Mouse (Mus musculus) forebrain, embryonic 12.5 days (tissue): ENCODE data around the gene Cadm4. TPM values are rescaled to one million over a fixed set of nuclear protein-coding genes. Genes with fewer than 3 reads are reported as not detected.
"Not testable (repeated sequence)": the region's sequence is repeated elsewhere in the genome, so short reads cannot be mapped to it uniquely, and the experiment has no call there.

ENCODE experiments used
- ATAC-seq: fragments of 200-750 bp; cut with Nextera tagmentation; 2 replicates; pipeline ENCODE4 v1.8.0; 2017; ENCODE audit warnings: moderate TSS enrichment; ENCODE audit not compliant: low FRiP score
- H3K27ac ChIP-seq: fragments of 300-500 bp; sonication (generic); 2 replicates; pipeline ENCODE4 v1.5.1; 2016; ENCODE audit warnings: mild to moderate bottlenecking
- H3K27me3 ChIP-seq: fragments of 300-500 bp; sonication (generic); 2 replicates; pipeline ENCODE4 v1.6.1; 2016; ENCODE audit warnings: mild to moderate bottlenecking
- H3K36me3 ChIP-seq: fragments of 300-500 bp; sonication (generic); replicated peaks from 2 replicates; pipeline ENCODE4 v1.6.1; 2016; ENCODE audit warnings: mild to moderate bottlenecking
- H3K4me1 ChIP-seq: fragments of 300-500 bp; sonication (generic); 2 replicates; pipeline ENCODE4 v1.6.1; 2016
- H3K4me2 ChIP-seq: fragments of 300-500 bp; sonication (generic); 2 replicates; pipeline ENCODE4 v1.6.1; 2016; ENCODE audit warnings: mild to moderate bottlenecking, moderate library complexity
- H3K4me3 ChIP-seq: fragments of 300-500 bp; sonication (generic); replicated peaks from 2 replicates; pipeline ENCODE4 v1.5.1; 2016; ENCODE audit warnings: mild to moderate bottlenecking
- H3K9ac ChIP-seq: fragments of 300-500 bp; sonication (generic); 2 replicates; pipeline ENCODE4 v1.6.1; 2016; ENCODE audit warnings: mild to moderate bottlenecking
- H3K9me3 ChIP-seq: fragments of 300-500 bp; sonication (generic); 2 replicates; pipeline ENCODE4 v1.6.1; 2016
- WGBS: fragments of 180-500 bp; shearing (Covaris S2); methylation state at CpG from one replicate; pipeline ENCODE4 v1.1.7; 2016; 5-methylcytosine and 5-hydroxymethylcytosine counted together
- polyA plus RNA-seq: library from polyadenylated mRNA; unstranded; fragments of >200 nt; fragmentation: Nextera tagmentation; extraction: Ambion mirVana; gene quantifications from 2 replicates; pipeline ENCODE4 v1.2.1, GENCODE M21; 2016

Gene Cadm4
- polyA plus RNA-seq, 1 experiment from 2014 or later: 32.1 TPM

DNA sequence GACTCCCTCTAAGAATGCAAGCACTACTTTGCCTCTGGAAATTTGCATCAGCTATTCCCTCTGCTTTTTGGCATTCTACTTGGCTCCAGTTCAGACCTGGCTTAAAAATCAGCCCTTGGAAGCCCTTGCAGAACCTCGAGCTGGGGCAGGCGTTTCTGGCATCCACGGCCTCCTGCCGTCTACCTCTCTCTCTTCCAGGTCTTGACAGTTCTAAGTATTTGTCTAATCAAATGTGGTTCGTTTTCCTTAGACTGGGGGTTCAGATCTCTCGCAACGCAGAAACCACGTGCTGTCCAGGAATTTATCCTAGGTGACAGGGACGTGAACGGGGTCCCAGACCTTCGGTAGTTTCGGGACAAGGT is 24.6 kb downstream of the Cadm4 start:
- H3K9ac ChIP-seq: peak overlapping the region; percentile 91
- H3K36me3 ChIP-seq: peaks cover 37% of the 10 kb centered on the region
- peak overlapping the region; percentile 81 for H3K4me2 ChIP-seq
- ATAC-seq: no peak
- H3K4me1 ChIP-seq: peaks cover 42% of the 10 kb centered on the region
- H3K27ac ChIP-seq: peak overlapping the region; percentile 100
- H3K4me3 ChIP-seq: peak overlapping the region; percentile 63
- no peaks in the 10 kb centered on the region for H3K9me3 ChIP-seq
- WGBS: under 1% methylated on average over 12 of the region's 12 CpGs
- H3K27me3 ChIP-seq: peaks cover 4% of the 10 kb centered on the region; the same call in 1 of the 2 replicates

DNA sequence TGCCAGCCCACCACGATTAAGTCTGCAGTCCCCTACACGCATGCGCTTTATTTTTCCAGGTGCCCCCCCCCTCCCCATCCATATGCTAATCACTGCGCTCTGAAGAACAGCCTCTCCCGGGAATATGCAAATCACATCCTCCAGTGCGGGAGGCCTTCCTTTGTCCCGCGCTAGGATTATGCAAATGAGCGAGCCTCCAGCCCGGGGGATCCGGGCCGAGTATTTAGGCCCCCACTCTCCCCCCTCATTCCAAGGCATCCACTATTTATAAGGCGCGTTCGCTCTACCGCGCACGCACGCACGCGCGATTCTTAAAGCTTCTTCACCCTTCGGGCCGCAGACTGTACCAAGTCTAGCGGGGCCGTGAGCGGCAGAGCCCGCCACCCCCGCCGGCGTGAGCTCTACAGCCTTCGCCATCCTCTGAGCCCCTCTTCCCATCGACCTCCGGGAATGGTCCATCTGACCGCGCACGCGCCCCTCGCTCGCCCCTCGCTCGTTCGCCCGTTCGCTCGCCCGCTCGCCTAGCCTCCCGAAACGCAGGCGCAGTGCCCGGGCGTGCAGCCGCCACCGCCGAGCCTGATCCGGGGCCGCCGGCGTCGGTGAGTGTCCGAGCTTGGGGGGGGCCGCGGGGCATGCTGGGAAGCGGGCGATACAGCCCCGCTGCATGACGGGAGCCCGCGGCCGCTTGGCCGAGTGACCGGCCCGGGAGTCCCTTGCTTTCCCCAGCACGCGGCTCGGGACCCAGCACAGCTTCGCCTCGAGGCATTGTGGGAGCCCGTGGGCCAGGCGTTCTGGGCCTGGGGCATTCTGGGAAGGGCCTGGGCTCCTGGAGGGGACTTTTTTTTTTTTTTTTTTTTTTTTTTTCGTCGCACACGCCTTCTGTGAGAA is 25.3 kb downstream of the Cadm4 start, which contains the start of gene Zfp428:
Gene Zfp428, plus strand, starts transcription at position 169 of the 888 bp plus-strand sequence.
- H3K36me3 ChIP-seq: peaks cover 37% of the 10 kb centered on the region

DNA sequence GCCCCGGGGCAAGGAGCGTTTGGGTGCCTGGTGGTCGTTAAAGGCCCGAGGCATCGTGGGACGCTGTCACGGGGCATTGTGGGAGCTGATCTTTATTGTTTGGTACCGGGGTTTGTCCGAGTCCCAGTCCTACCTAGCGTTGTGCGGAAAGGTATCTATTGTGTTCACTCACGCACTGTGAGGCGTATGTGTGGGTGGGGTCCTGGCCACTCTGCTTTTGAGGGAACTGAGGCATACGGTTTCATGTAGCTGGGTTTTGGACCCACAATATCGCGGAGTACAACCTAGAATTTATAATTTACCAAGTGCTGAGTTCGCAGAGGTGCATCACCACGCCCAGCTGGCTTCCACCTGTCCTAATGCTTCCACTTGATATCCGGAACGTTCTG is 25.9 kb downstream of the Cadm4 start:
- WGBS: 1% methylated on average over 20 of the region's 20 CpGs
- peaks cover 42% of the 10 kb centered on the region for H3K4me1 ChIP-seq
- no peaks in the 10 kb centered on the region for H3K9me3 ChIP-seq
- peak overlapping the region; percentile 63 for H3K4me3 ChIP-seq
- H3K27me3 ChIP-seq: no peaks in the 10 kb centered on the region
- peak overlapping the region; percentile 100 for H3K27ac ChIP-seq
- peak; percentile 17 for ATAC-seq
- H3K4me2 ChIP-seq: peak overlapping the region; percentile 81
- peaks cover 37% of the 10 kb centered on the region for H3K36me3 ChIP-seq
- H3K9ac ChIP-seq: peak overlapping the region; percentile 91

More for the DNA sequence above, 25.3 kb downstream of the Cadm4 start, which contains the start of gene Zfp428:
- H3K9ac ChIP-seq: peak within 1 kb of the TSS; percentile 91
- H3K27me3 ChIP-seq: peaks cover 4% of the 10 kb centered on the region; the same call in 1 of the 2 replicates
- H3K9me3 ChIP-seq: no peaks in the 10 kb centered on the region
- H3K4me1 ChIP-seq: peaks cover 42% of the 10 kb centered on the region
- peak within 1 kb of the TSS; percentile 100 for H3K27ac ChIP-seq
- ATAC-seq: peak; percentile 94
- peak within 1 kb of the TSS; percentile 63 for H3K4me3 ChIP-seq
- WGBS: under 1% methylated on average over 83 of the region's 84 CpGs
- peak within 1 kb of the TSS; percentile 81 for H3K4me2 ChIP-seq

DNA sequence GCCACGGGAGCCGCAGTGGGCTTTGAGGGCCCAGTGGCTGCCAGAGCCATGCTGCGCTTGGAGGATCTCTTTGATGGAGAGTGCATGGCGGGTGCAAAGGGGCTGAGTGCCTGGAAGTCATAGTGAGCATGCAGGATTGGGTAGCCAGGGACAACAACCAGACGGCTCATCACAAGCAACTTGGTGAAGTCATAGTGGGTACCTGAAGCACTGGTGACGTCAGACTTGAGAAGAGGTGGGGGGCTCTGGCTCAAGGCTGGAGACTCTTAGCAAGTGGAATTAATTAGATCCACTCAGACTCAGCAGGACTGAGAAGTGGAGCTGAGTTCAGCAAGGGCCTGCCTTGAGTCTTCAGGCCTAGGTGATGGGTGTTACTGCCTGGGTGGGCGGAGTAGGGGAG is 30.5 kb downstream of the Cadm4 start, which contains the start of gene AC161166.1:
Gene AC161166.1, minus strand, starts transcription at position 101 of the 400 bp plus-strand sequence.
- Histone ChIP-seq H3K4me2 (no peak within 1 kb of the TSS), H3K27ac (no peak within 1 kb of the TSS), H3K9me3 (no peaks in the 10 kb centered on the region), H3K4me3 (no peak within 1 kb of the TSS), H3K4me1 (peaks cover 10% of the 10 kb centered on the region), H3K36me3 (peaks cover 64% of the 10 kb centered on the region), H3K9ac (no peak within 1 kb of the TSS), H3K27me3 (no peaks in the 10 kb centered on the region)
- 93% methylated on average over 7 of the region's 7 CpGs for WGBS
- no peak for ATAC-seq

DNA sequence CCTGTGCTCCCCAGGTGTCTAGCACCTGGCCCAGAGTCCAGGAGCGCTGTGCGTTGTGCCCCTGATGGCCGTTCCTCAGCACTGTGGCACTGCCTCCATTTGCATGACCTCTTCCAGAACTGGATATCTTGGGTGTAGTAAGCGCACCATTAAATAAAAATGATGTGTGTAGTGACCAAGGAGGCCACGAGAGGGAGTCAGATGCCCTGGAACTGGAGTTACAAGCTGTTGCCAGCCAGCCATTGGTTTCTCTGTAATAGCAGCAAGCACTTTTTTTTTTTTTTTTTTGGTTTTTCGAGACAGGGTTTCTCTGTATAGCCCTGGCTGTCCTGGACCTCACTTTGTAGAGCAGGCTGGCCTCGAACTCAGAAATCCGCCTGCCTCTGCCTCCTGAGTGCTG is 34.5 kb downstream of the Cadm4 start:
- H3K4me3 ChIP-seq, H3K27ac ChIP-seq, H3K27me3 ChIP-seq, H3K4me2 ChIP-seq, H3K4me1 ChIP-seq, H3K9ac ChIP-seq, H3K9me3 ChIP-seq, ATAC-seq: not testable (repeated sequence)
- 67% methylated on average over 8 of the region's 8 CpGs for WGBS
- H3K36me3 ChIP-seq: peaks cover 64% of the 10 kb centered on the region

DNA sequence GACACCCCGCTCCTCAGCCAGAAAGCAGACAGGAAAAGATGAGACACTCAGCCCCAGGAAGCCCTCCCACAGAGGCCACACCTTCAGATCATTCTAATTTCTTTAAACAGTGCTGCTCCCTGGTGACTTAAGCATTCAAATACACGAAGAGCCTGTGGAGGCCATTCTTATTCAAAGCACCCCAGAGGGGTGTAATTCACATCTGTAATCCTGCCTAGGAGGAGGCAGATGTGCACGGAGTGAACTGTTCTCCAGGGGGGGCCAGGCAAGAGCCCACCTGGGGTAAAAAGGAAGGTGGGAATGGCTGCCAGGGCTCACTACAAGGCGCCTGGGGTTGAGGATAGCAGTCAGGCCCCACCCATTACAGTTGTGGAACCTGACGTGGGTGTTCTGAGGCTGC is 35.3 kb downstream of the Cadm4 start:
- Histone ChIP-seq H3K4me1 (no peaks in the 10 kb centered on the region), H3K27me3 (no peaks in the 10 kb centered on the region), H3K36me3 (peaks cover 57% of the 10 kb centered on the region), H3K9me3 (no peaks in the 10 kb centered on the region), H3K4me2 (no peak overlapping the region), H3K27ac (0 out of 2 replicates have a peak overlapping the region, but pooled peaks have one; percentile 13), H3K9ac (no peak overlapping the region), H3K4me3 (no peak overlapping the region)
- 29% methylated on average over 5 of the region's 5 CpGs for WGBS
- no peak for ATAC-seq

DNA sequence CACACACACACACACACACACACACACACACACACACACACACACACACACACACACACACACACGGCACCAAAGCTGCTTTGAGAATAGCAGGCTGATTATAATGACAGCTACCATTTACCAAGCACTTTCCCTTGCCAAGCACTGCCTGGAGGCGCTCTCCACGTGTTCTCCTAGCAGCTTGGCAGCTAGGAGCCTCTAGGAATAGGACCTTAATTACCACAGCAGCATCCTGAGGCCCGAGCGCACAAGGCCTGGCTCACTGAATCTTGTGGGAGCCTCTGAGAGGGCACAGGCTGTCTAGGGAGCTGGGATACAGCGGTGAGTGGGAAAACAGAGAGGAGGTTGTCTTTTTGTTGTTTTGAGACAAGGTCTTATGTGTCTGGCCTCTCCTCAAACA is 35.8 kb downstream of the Cadm4 start:
- H3K27me3 ChIP-seq: no peaks in the 10 kb centered on the region
- no peak overlapping the region for H3K9ac ChIP-seq
- H3K27ac ChIP-seq: peak overlapping the region; percentile 50; the same call in 1 of the 2 replicates
- H3K4me2 ChIP-seq: no peak overlapping the region
- H3K9me3 ChIP-seq: no peaks in the 10 kb centered on the region
- 44% methylated on average over 6 of the region's 6 CpGs for WGBS
- H3K4me3 ChIP-seq: no peak overlapping the region
- no peak for ATAC-seq
- H3K4me1 ChIP-seq: no peaks in the 10 kb centered on the region
- H3K36me3 ChIP-seq: peaks cover 51% of the 10 kb centered on the region

DNA sequence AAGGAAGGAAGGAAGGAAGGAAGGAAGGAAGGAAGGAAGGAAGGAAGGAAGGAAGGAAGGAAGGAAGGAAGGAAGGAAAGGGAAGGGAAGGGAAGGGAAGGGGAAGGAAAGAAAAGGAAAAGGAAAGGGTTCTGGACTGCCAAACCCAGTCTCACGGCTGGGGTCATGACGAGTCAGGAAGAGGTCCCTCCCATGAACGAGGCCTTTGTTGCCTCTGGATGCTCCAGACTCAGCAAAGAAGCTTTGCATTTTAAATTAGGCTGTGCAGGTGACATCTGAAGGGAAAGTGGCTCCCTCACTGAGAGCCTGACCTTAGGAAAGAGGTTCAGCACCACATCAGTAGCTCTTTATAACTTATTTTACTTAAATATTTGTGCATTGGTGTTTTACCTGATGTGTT is 37.3 kb downstream of the Cadm4 start:
- Histone ChIP-seq H3K27me3 (no peaks in the 10 kb centered on the region; the same call in 1 of the 2 replicates), H3K4me2 (no peak overlapping the region), H3K9ac (no peak overlapping the region), H3K36me3 (peaks cover 43% of the 10 kb centered on the region), H3K4me1 (no peaks in the 10 kb centered on the region), H3K27ac (no peak overlapping the region), H3K4me3 (no peak overlapping the region), H3K9me3 (no peaks in the 10 kb centered on the region)
- ATAC-seq: no peak
- WGBS: 24% methylated on average over 3 of the region's 3 CpGs

DNA sequence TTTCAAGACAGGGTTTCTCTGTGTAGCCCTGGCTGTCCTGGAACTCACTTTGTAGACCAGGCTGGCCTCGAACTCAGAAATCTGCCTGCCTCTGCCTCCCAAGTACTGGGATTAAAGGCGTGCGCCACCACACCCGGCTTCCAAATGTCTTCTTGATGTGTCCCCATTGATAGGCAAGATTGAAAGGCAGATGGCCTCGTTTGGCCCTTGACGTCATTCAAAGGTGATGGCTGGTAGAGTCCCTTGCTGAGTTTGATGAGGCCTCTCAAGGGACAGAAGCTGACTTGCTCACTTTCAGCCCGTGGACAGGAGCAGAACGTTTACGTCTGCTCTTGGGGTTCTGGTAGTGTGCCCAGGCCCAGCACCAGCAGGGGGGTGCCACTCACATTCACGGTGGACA is 38.2 kb downstream of the Cadm4 start:
- H3K27me3 ChIP-seq, ATAC-seq, H3K27ac ChIP-seq, H3K4me3 ChIP-seq, H3K9ac ChIP-seq, H3K9me3 ChIP-seq, H3K4me2 ChIP-seq, H3K4me1 ChIP-seq: not testable (repeated sequence)
- peaks cover 35% of the 10 kb centered on the region for H3K36me3 ChIP-seq
- WGBS: 91% methylated on average over 10 of the region's 10 CpGs

DNA sequence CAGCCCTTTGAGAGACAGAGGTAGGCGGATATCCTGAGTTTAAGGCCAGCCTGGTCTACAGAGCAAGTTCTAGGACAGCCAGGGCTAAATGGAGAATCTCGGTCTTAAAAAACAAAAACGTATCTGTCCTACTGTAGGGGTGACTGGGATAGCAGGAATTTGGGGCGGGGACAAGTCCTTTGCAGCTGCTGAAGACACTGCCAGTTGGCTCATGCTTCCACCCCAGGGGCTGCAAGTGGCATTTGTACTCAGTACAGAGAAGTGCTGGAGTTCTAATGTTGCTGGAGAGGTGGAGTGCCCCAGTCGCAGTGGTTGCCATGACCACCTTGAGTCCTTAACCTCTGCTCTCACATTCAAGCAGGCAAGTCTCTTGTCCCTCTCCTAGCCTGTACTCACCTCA is 41.0 kb downstream of the Cadm4 start:
- Histone ChIP-seq H3K9me3 (no peaks in the 10 kb centered on the region), H3K4me1 (no peaks in the 10 kb centered on the region), H3K9ac (no peak overlapping the region), H3K4me3 (no peak overlapping the region), H3K36me3 (peaks cover 9% of the 10 kb centered on the region), H3K27ac (no peak overlapping the region), H3K4me2 (no peak overlapping the region), H3K27me3 (no peaks in the 10 kb centered on the region; the same call in 1 of the 2 replicates)
- WGBS: 58% methylated on average over 5 of the region's 5 CpGs
- no peak for ATAC-seq

DNA sequence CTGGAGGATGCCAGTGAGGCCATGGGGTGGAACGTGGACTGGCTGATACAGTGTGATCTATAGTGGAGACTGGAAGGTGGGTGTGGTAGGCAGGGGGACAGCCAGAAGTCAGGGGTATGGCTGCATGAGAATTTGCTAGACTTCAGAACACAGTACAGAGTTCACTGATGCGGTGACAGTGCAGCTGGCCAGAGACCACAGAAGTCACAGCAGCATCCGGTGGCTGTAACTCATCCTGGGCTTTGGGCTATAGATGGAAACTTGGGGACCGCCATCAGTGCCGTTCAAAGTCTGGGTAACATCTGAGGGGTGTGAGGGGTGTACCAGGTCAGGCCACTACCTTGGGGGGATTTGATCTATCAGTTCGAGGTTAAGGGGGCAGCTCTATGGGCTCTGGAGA is 41.9 kb downstream of the Cadm4 start:
- no peak overlapping the region for H3K4me2 ChIP-seq
- no peak overlapping the region for H3K4me3 ChIP-seq
- no peaks in the 10 kb centered on the region; the same call in 1 of the 2 replicates for H3K27me3 ChIP-seq
- ATAC-seq: no peak
- H3K9ac ChIP-seq: no peak overlapping the region
- H3K9me3 ChIP-seq: no peaks in the 10 kb centered on the region
- WGBS: 89% methylated on average over 6 of the region's 6 CpGs
- peaks cover 2% of the 10 kb centered on the region for H3K36me3 ChIP-seq
- no peaks in the 10 kb centered on the region for H3K4me1 ChIP-seq
- H3K27ac ChIP-seq: no peak overlapping the region

DNA sequence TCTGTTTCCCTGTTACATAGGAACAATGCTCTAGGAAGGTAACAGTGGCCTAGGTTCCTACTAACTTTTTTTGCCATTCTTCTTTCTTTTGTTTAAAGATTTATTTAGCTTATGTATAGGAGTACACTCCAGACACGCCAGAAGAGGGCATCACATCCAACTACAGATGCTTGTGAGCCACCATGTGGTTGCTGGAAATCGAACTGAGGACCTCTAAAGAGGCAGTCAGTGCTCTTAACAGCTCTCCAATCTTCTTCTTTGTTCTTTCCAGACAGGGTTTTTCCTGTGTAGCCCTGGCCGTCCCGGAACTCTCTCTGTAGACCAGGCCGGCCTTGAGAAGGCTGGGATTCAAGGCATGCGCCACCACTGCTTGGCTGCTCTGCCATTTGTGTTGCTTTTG is 43.2 kb downstream of the Cadm4 start:
- Histone ChIP-seq H3K9ac (no peak overlapping the region), H3K4me3 (no peak overlapping the region), H3K27ac (no peak overlapping the region), H3K36me3 (no peaks in the 10 kb centered on the region), H3K9me3 (no peaks in the 10 kb centered on the region), H3K27me3 (no peaks in the 10 kb centered on the region; the same call in 1 of the 2 replicates), H3K4me1 (peaks cover 8% of the 10 kb centered on the region), H3K4me2 (no peak overlapping the region)
- WGBS: 79% methylated on average over 6 of the region's 6 CpGs
- no peak for ATAC-seq
